Mouse (Mus musculus): ENCODE measurements around the gene Oser1.

DNA sequence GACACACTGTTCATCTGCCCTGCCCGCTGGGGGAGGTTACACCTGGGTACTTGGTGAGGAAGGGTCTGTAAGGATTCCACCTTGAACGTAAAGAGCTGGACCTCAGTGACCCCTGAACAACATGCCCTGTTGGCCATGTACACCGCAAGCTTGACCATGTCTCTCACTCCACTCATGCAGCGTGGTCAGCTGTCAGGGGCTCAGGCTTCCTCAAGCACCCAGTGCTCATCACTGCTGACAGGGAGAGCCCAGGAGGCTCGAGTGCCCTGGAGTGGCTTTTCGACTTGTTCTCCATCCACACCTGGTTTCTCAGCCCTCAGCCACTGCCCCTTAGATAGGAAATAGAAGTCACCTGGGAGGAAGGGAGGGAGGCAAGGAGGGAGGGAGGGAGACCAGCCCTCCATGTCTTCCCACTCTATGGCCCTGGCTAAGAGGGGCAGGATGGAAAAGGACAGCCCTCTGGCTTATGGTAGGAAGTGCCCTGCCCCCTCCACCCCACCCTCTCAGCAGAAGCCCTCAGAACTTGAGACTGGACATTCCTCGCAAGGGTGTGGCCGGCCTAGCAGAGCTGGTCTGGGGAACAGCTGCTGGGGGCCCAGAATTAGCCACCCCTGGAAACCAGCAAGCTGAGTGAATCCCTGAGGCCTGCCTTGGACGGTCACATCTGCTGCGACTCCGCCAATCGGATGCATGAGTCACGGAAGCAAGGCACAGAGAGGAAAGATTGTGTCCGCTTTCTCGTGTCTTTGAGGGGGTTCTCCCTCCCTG, 37.9 kb downstream of the Oser1 start:
- TF ChIP-seq CTCF (IDR thresholded peaks at IDR 0.05; ENCODE audit: low read depth) (no peak), EP300 (IDR thresholded peaks at IDR 0.05; ENCODE audit: low read depth) (no peak)

Data from liver, embryonic 14.5 days (tissue).